Mouse (Mus musculus) embryonic facial prominence, embryonic 14.5 days (tissue): ENCODE results near the gene Mrps25. TPM values are rescaled to one million over a fixed set of nuclear protein-coding genes. Genes with fewer than 3 reads are reported as not detected.

Source experiments
- ATAC-seq: fragments of 200-750 bp; cut with Nextera tagmentation; 2 replicates; pipeline ENCODE4 v1.8.0; 2017; ENCODE audit warnings: low read depth, moderate number of reproducible peaks, moderate TSS enrichment
- DNase-seq: peaks from one replicate; pipeline ENCODE4 v3.0.0-alpha.2; 2015; ENCODE audit warnings: low spot score
- H3K27ac ChIP-seq: fragments of 300-500 bp; sonication (generic); replicated peaks from 2 replicates; pipeline ENCODE4 v1.5.1; 2014; ENCODE audit warnings: low read depth, mild to moderate bottlenecking, low read length, moderate library complexity
- H3K27me3 ChIP-seq: fragments of 300-500 bp; sonication (generic); replicated peaks from 2 replicates; pipeline ENCODE4 v1.6.1; 2014; ENCODE audit warnings: low read length; ENCODE audit not compliant: control insufficient read depth, insufficient read depth
- H3K36me3 ChIP-seq: fragments of 300-500 bp; sonication (generic); 2 replicates; pipeline ENCODE4 v1.6.1; 2014; ENCODE audit warnings: low read length, mixed read lengths; ENCODE audit not compliant: control insufficient read depth, insufficient read depth
- H3K4me1 ChIP-seq: fragments of 300-500 bp; sonication (generic); 2 replicates; pipeline ENCODE4 v1.6.1; 2014; ENCODE audit warnings: antibody characterized with exemption, low read length; ENCODE audit not compliant: control insufficient read depth, insufficient read depth
- H3K4me2 ChIP-seq: fragments of 300-500 bp; sonication (generic); 2 replicates; pipeline ENCODE4 v1.6.1; 2014; ENCODE audit warnings: low read depth, mild to moderate bottlenecking, low read length, moderate library complexity, mixed read lengths
- H3K4me3 ChIP-seq: fragments of 300-500 bp; sonication (generic); 2 replicates; pipeline ENCODE4 v1.5.1; 2014; ENCODE audit warnings: low read depth, mild to moderate bottlenecking, low read length
- H3K9ac ChIP-seq: fragments of 300-500 bp; sonication (generic); 2 replicates; pipeline ENCODE4 v1.6.1; 2014; ENCODE audit warnings: low read depth, mild to moderate bottlenecking, low read length, moderate library complexity, mixed read lengths
- H3K9me3 ChIP-seq: fragments of 300-500 bp; sonication (generic); 2 replicates; pipeline ENCODE4 v1.6.1; 2016; ENCODE audit warnings: low read length; ENCODE audit not compliant: control insufficient read depth
- WGBS: fragments of 180-500 bp; shearing (Covaris S2); extraction: QIAGEN DNeasy Blood & Tissue Kit; methylation state at CpG from one replicate; pipeline ENCODE4 v1.1.7; 2014; 5-methylcytosine and 5-hydroxymethylcytosine counted together
- polyA plus RNA-seq: library from polyadenylated mRNA; unstranded; fragments of >200 nt; fragmentation: Nextera tagmentation; extraction: Ambion mirVana; gene quantifications from 2 replicates; pipeline ENCODE4 v1.2.1, GENCODE M21; 2014

The Mrps25 gene
- polyA plus RNA-seq, 1 experiment from 2014 or later = 70.1 TPM

GRCm38 (mm10) chr6:92214773-92215449 lies 31.1 kb upstream of the Mrps25 start, which contains the start of gene Rbsn:
Gene Rbsn, minus strand, starts transcription at chr6:92214925.
- Histone ChIP-seq H3K4me3 (peak within 1 kb of the TSS; percentile 98), H3K9me3 (no peaks in the 10 kb centered on the region), H3K4me1 (peaks cover 7% of the 10 kb centered on the region), H3K36me3 (peaks cover 8% of the 10 kb centered on the region), H3K27me3 (no peaks in the 10 kb centered on the region), H3K4me2 (peak within 1 kb of the TSS; percentile 93), H3K9ac (peak within 1 kb of the TSS; percentile 95), H3K27ac (peak within 1 kb of the TSS; percentile 82)
- peak; percentile 97 for ATAC-seq
- peak; percentile 97 for DNase-seq
- 8% methylated on average over 34 of the region's 35 CpGs for WGBS

- Histone ChIP-seq H3K27ac (peak overlapping the region; percentile 82), H3K27me3 (no peaks in the 10 kb centered on the region), H3K4me3 (peak overlapping the region; percentile 98), H3K4me1 (peaks cover 7% of the 10 kb centered on the region), H3K9me3 (no peaks in the 10 kb centered on the region), H3K9ac (peak overlapping the region; percentile 95), H3K4me2 (peak overlapping the region; percentile 93), H3K36me3 (peaks cover 15% of the 10 kb centered on the region)
- peak; percentile 2 for DNase-seq
- peak; percentile 63 for ATAC-seq
- 2% methylated on average over 25 of the region's 48 CpGs for WGBS
These were observed 30.4 kb upstream of the Mrps25 start for GRCm38 (mm10) chr6:92214055-92214772.

DNA sequence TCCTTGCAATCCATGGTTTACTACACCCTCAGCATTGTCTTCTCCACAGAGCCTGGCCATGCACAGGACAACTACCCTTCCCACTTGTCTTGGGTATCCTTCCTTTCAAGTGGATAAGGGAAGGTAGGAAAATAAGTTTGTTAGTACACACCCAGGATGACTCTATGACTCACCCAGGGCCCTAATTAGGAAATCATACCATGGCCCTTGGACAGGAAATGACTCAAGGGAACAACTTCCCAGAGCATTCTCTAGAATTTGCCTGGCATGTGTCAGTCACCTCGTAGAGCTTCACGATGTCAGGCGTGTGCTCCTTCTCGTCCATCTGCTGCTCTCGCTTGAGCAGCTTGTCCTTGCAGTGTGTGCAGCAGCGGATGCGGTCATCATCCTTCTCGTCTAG lies 15.6 kb upstream of the Mrps25 start:
- DNase-seq (no peak), ATAC-seq (no peak)
- WGBS = 85% methylated on average over 8 of the region's 8 CpGs
- Histone ChIP-seq H3K4me1 (no peaks in the 10 kb centered on the region), H3K9ac (no peak overlapping the region), H3K27ac (no peak overlapping the region), H3K4me2 (no peak overlapping the region), H3K4me3 (no peak overlapping the region), H3K36me3 (peaks cover 76% of the 10 kb centered on the region), H3K27me3 (no peaks in the 10 kb centered on the region), H3K9me3 (no peaks in the 10 kb centered on the region)

GRCm38 (mm10) chr6:92184178-92184577 lies 345 bp upstream of the Mrps25 start:
- ATAC-seq = peak; percentile 51; the same call in 1 of the 2 replicates
- H3K4me1 ChIP-seq = peaks cover 10% of the 10 kb centered on the region
- peak; percentile 14 for DNase-seq

DNA sequence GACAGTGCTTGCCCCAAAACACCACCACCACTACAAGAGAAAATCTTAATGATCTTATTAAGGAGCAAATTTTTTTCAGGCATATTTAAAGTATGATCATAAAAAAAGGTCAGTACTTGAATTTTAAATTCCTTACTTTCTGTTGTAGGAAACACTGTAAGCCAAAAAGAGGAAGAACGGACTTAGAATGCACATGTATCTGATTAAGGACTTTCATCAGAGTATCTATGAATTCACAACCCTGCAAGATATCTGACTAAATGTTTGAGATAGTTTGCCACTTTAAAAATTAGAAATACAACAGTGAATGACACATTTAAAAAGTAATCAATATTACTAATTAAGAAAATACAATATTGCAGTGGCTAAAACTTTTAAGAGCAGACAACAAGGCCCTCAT lies 7.4 kb downstream of the Mrps25 start:
- Histone ChIP-seq H3K4me2 (no peak overlapping the region), H3K4me3 (no peak overlapping the region), H3K27me3 (no peaks in the 10 kb centered on the region), H3K4me1 (no peaks in the 10 kb centered on the region), H3K9ac (no peak overlapping the region), H3K9me3 (peaks cover 10% of the 10 kb centered on the region), H3K27ac (no peak overlapping the region), H3K36me3 (peaks cover 70% of the 10 kb centered on the region)
- DNase-seq = no peak
- WGBS = 86% methylated on average over 1 of the region's 1 CpGs
- ATAC-seq = no peak

More at GRCm38 (mm10) chr6:92184178-92184577, 345 bp upstream of the Mrps25 start:
- Histone ChIP-seq H3K9me3 (peaks cover 6% of the 10 kb centered on the region), H3K4me3 (peak overlapping the region; percentile 80), H3K27me3 (no peaks in the 10 kb centered on the region), H3K4me2 (peak overlapping the region; percentile 78), H3K9ac (peak overlapping the region; percentile 83), H3K27ac (peak overlapping the region; percentile 54), H3K36me3 (peaks cover 40% of the 10 kb centered on the region)
- WGBS = 5% methylated on average over 10 of the region's 10 CpGs

- Histone ChIP-seq H3K4me2 (no peak overlapping the region), H3K36me3 (peaks cover 93% of the 10 kb centered on the region), H3K4me1 (no peaks in the 10 kb centered on the region), H3K4me3 (no peak overlapping the region), H3K9ac (no peak overlapping the region), H3K9me3 (no peaks in the 10 kb centered on the region), H3K27ac (no peak overlapping the region), H3K27me3 (no peaks in the 10 kb centered on the region)
- WGBS = 86% methylated on average over 1 of the region's 1 CpGs
- ATAC-seq (no peak), DNase-seq (no peak)
These were observed 21.1 kb downstream of the Mrps25 start for GRCm38 (mm10) chr6:92162724-92163123.

DNA sequence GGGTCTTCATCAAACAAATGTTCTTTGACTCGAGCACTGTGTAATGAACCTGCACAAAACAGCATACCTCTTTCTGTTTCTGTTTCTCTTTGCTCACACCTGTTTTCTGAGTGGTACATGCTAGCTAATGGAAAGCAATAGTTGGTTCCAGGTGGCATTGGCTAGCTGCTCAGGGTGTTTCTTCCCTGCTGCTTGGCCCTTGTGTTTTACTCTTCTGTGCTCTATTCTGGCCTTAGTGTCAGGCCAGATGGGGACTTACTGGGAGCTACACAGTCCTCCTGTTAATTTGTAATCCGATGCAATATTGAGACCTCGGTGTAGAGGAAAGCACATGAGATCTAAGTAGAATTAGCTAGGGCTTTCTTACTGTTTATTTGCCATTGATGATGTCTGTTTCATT lies 25.0 kb downstream of the Mrps25 start:
- Histone ChIP-seq H3K9me3 (no peaks in the 10 kb centered on the region), H3K4me1 (no peaks in the 10 kb centered on the region), H3K36me3 (peaks cover 100% of the 10 kb centered on the region), H3K9ac (no peak overlapping the region), H3K27me3 (no peaks in the 10 kb centered on the region), H3K4me3 (no peak overlapping the region), H3K27ac (no peak overlapping the region), H3K4me2 (no peak overlapping the region)
- ATAC-seq = no peak
- 88% methylated on average over 3 of the region's 3 CpGs for WGBS
- no peak for DNase-seq

DNA sequence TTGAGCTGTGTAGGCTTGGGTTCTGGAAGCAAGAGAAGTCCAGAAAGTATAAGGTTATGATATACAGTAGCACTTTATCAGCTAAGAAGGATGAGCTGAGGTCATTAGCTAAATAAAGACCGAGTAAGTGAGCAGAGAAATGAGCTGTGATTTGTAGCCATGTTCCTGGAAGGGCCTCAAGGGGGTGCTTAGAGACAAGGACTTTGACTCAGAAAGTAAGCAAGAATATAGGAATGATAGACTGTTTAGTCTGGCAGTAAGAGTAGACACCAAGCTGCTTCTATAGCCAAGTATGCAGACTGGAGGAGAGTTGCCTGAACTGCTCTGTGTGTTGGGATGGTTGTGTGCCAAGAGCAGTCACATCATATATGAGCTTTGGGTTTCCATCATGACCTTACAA lies 30.1 kb downstream of the Mrps25 start:
- WGBS = 83% methylated on average over 1 of the region's 1 CpGs
- no peaks in the 10 kb centered on the region for H3K9me3 ChIP-seq
- no peaks in the 10 kb centered on the region for H3K27me3 ChIP-seq
- H3K4me2 ChIP-seq = no peak overlapping the region
- H3K9ac ChIP-seq = no peak overlapping the region
- H3K36me3 ChIP-seq = peaks cover 95% of the 10 kb centered on the region
- no peak overlapping the region for H3K4me3 ChIP-seq
- no peak overlapping the region for H3K27ac ChIP-seq
- no peaks in the 10 kb centered on the region for H3K4me1 ChIP-seq
- DNase-seq (no peak), ATAC-seq (no peak)
